Mouse (Mus musculus) heart, adult 2 months (tissue): ENCODE measurements at regions not wholly inside any gene's neighbourhood (a gene's known extent, or its start where the extent isn't known, plus 50 kb on each side); places are given as distances from the start of the nearest gene placed in this dataset.

Experiments used
- CTCF ChIP-seq: fragments of 200-600 bp; IDR thresholded peaks from 2 replicates; pipeline ENCODE4 v1.8.1; 2022; ENCODE audit warnings: antibody characterized with exemption, mild to moderate bottlenecking, moderate library complexity
- POLR2A ChIP-seq: fragments of 200-500 bp; IDR thresholded peaks from 2 replicates; pipeline ENCODE4 v1.6.1; 2011; ENCODE audit warnings: mild to moderate bottlenecking, low read depth, low read length, control low read depth; ENCODE audit not compliant: insufficient read depth

GRCm38 (mm10) chr16:13050225-13050892 lies 59.1 kb upstream of the Ercc4 start:
- no peak for TF ChIP-seq CTCF
- no peak for TF ChIP-seq POLR2A
